ENCODE assay signal across 8 mouse cellular contexts in the genomic region with DNA sequence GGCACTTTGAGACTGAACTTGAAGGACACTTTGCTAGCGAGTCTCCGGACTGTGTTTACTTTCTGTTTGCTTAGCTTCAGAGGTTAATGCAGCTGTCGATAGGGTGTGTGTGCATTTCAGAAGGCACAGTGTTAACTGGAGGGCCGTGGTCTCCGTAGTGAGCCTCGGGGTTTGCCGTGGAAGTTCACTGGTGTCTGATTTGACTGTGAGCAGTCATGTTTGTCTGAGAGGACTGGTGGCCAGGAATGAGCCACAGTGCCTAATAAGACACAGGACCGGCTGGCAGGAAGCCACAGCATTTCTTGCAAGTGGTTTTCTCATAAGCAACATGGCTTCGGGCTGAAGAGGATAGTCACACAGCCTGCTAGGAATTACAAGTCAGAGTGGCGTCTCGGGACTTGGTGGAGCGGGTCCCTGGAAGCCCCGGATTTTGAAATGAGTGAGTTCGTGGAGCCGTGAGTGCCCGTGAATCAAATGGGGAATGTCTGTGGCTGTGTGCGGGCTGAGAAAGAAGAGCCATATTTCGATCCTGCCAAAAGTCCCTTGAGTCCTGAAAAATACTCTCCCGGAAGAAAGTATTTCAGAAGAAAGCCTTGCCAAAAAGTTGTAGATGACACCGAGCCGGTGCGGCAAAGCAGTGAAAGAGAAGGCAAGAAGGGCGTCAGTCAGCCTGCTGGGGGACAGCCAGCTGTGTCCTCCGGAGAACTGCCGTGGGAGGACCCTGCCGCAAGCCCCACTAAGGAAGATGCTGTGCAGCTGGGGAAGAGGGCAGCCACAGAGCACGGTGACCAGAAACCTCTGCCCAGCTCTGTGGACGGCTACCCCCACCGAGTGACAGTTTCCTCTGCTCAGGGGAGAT.
A peak's percentile ranks its signal among the peaks of the same experiment; 100 is the strongest.
DNase-seq lines count a peak whose midpoint lies in the region; ATAC-seq and TF ChIP-seq lines count a peak whose summit lies in the region.

No protein-coding gene starts in this region.

- H3K36me3 ChIP-seq in CH12.LX (replicated peaks in 1 of 2; ENCODE audit: control insufficient read depth in 1 of 2, insufficient read depth in 1 of 2, low read length in 1 of 2), result peaks cover 0 to 24% of the 10 kb centered on the region in 2 experiments
- H3K36me3 ChIP-seq in heart, embryonic 15.5 days, result no peaks in the 10 kb centered on the region

- no peak for TF ChIP-seq CTCF in CH12.LX (conservative IDR thresholded peaks at IDR 0.05 in 1 of 2, IDR thresholded peaks at IDR 0.05 in 1 of 2; ENCODE audit: low read depth in 2 of 2, low read length in 2 of 2)

- no peak overlapping the region for H3K27ac ChIP-seq in CH12.LX (ENCODE audit: insufficient read depth, low read depth)
- peak overlapping the region; percentile 82 for H3K27ac ChIP-seq in heart, embryonic 15.5 days

- no peaks in the 10 kb centered on the region for H3K9me3 ChIP-seq in CH12.LX (replicated peaks; ENCODE audit: low read length)
- no peaks in the 10 kb centered on the region for H3K9me3 ChIP-seq in heart, embryonic 15.5 days (replicated peaks)

- H3K4me2 ChIP-seq in CH12.LX (ENCODE audit: insufficient read depth, low read depth, poor library complexity, severe bottlenecking), result peak overlapping the region; percentile 52
- H3K4me2 ChIP-seq in heart, embryonic 15.5 days, result peak overlapping the region; percentile 63

- dilution Hi-C loops in CH12.LX (cut with MboI; ENCODE audit: extremely low pct_ligation_motif_present, extremely low pct_unique_long_range_greater_than_20kb, low sequenced_read_pairs), result no loop called here

- no peak for TF ChIP-seq EP300 in CH12.LX (IDR thresholded peaks at IDR 0.05; ENCODE audit: low read length)

- peak; percentile 14; the same call in 1 of the 2 replicates for TF ChIP-seq POLR2A in CH12.LX (IDR thresholded peaks at IDR 0.05; ENCODE audit: low read depth, low read length)

- no peaks in the 10 kb centered on the region for H3K27me3 ChIP-seq in CH12.LX (replicated peaks)
- H3K27me3 ChIP-seq in heart, embryonic 15.5 days, result no peaks in the 10 kb centered on the region

- peak; percentile 43; the same call in 1 of the 2 replicates for ATAC-seq in heart, embryonic 15.5 days (replicated peaks; ENCODE audit: insufficient number of reproducible peaks, insufficient read depth, low FRiP score, low read depth)
- no peak for ATAC-seq in granulocyte monocyte progenitor cell, adult 5-6 weeks (replicated peaks; ENCODE audit: poor library complexity, severe bottlenecking)

- H3K79me2 ChIP-seq in CH12.LX (replicated peaks; ENCODE audit: control insufficient read depth, extremely low read depth, insufficient read depth, poor library complexity, severe bottlenecking), result no peaks in the 10 kb centered on the region

- H3K9ac ChIP-seq in CH12.LX (ENCODE audit: insufficient read depth, low read depth), result peak overlapping the region; percentile 48; the same call in 1 of the 2 replicates
- peak overlapping the region; percentile 49 for H3K9ac ChIP-seq in heart, embryonic 15.5 days

- peak overlapping the region; percentile 29 to 51 (median 30) for H3K4me3 ChIP-seq in CH12.LX (replicated peaks in 1 of 3; ENCODE audit: low read depth in 2 of 3, low read length in 2 of 3, poor library complexity in 1 of 3)
- H3K4me3 ChIP-seq in heart, embryonic 15.5 days, result peak overlapping the region; percentile 42

- no peak for TF ChIP-seq RAD21 in CH12.LX (IDR thresholded peaks at IDR 0.05; ENCODE audit: low read depth, low read length)

- in situ Hi-C loops in CH12.LX (cut with MboI; ENCODE audit: low pct_ligation_motif_present, low pct_unique_long_range_greater_than_20kb, low sequenced_read_pairs), result no loop called here

- DNase-seq in 3T3-L1 (ENCODE audit: low read depth, low spot score) (peak; percentile 83), CH12.LX (ENCODE audit: extremely low read depth) (no peak)
- peak; percentile 67 to 83 for DNase-seq in cerebellum, postnatal 25 days
- DNase-seq in kidney, postnatal 36 days, result peak; percentile 91 to 94
- peak; percentile 77 for DNase-seq in lung, postnatal 25 days (ENCODE audit: low spot score)
- peak; percentile 12 to 36 for DNase-seq in thymus, postnatal 36 days

- WGBS in heart, embryonic 15.5 days, result 33% methylated on average over 29 of the region's 29 CpGs

- H3K4me1 ChIP-seq in CH12.LX (ENCODE audit: control insufficient read depth in 1 of 2, insufficient read depth in 2 of 2), result peaks cover 17 to 76% of the 10 kb centered on the region in 2 experiments
- peaks cover 56% of the 10 kb centered on the region for H3K4me1 ChIP-seq in heart, embryonic 15.5 days (replicated peaks)

TF ChIP-seq in CH12.LX, 34 proteins besides CTCF, POLR2A, EP300 and RAD21:
- TF ChIP-seq TCF12 (IDR thresholded peaks at IDR 0.05; ENCODE audit: low read depth, low read length) (peak; percentile 22; the same call in 1 of the 2 replicates), MXI1 (IDR thresholded peaks at IDR 0.05; ENCODE audit: low read depth, low read length) (0 out of 2 replicates have a peak, but pooled peaks have one; percentile 11), JUND (conservative IDR thresholded peaks at IDR 0.05; ENCODE audit: low read depth, low read length) (no peak), ETS1 (conservative IDR thresholded peaks at IDR 0.05; ENCODE audit: low read depth, low read length) (no peak), USF1 (IDR thresholded peaks at IDR 0.05; ENCODE audit: low read depth, low read length) (no peak)
